Mouse (Mus musculus): ENCODE data around the gene Sf3b4. TPM values are rescaled to one million over a fixed set of nuclear protein-coding genes. Genes with fewer than 3 reads are reported as not detected.
A peak's percentile ranks its signal among the peaks of the same experiment; 100 is the strongest.

The Sf3b4 gene
- polyA plus RNA-seq, 1 experiment from 2014 or later, result 88.8 TPM

- WGBS, result 85% methylated on average over 7 of the region's 7 CpGs
- no peak for ATAC-seq (ENCODE audit: insufficient number of reproducible peaks, insufficient read depth, low FRiP score, low read depth)
- H3K4me2 ChIP-seq (ENCODE audit: low read length), result no peak overlapping the region
- no peak overlapping the region for H3K9ac ChIP-seq (ENCODE audit: low read length)
- no peaks in the 10 kb centered on the region for H3K27me3 ChIP-seq (ENCODE audit: control insufficient read depth, insufficient read depth, low read length)
- no peak overlapping the region for H3K4me3 ChIP-seq (ENCODE audit: control insufficient read depth in 1 of 2, insufficient read depth in 1 of 2, low read depth in 1 of 2, low read length in 2 of 2)
- no peak overlapping the region for H3K27ac ChIP-seq (replicated peaks in 1 of 2; ENCODE audit: control insufficient read depth in 1 of 2, insufficient read depth in 1 of 2, low read depth in 2 of 2, low read length in 2 of 2)
- H3K36me3 ChIP-seq (ENCODE audit: control insufficient read depth, insufficient read depth, low read length), result peaks cover 88% of the 10 kb centered on the region
- no peaks in the 10 kb centered on the region for H3K4me1 ChIP-seq (ENCODE audit: control insufficient read depth in 2 of 2, insufficient read depth in 2 of 2, low read length in 2 of 2)
- no peaks in the 10 kb centered on the region for H3K9me3 ChIP-seq (ENCODE audit: control insufficient read depth, low read length)
Measured at GRCm38 (mm10) chr3:96151836-96152235, 20.3 kb upstream of the Sf3b4 start.

- no peak overlapping the region for H3K4me3 ChIP-seq (ENCODE audit: control insufficient read depth in 1 of 2, insufficient read depth in 1 of 2, low read depth in 1 of 2, low read length in 2 of 2)
- H3K9ac ChIP-seq (ENCODE audit: low read length), result no peak overlapping the region
- no peak overlapping the region for H3K4me2 ChIP-seq (ENCODE audit: low read length)
- no peaks in the 10 kb centered on the region for H3K9me3 ChIP-seq (ENCODE audit: control insufficient read depth, low read length)
- H3K27me3 ChIP-seq (ENCODE audit: control insufficient read depth, insufficient read depth, low read length), result no peaks in the 10 kb centered on the region
- 96% methylated on average over 5 of the region's 5 CpGs for WGBS
- peaks cover 81% of the 10 kb centered on the region for H3K36me3 ChIP-seq (ENCODE audit: control insufficient read depth, insufficient read depth, low read length)
- no peak for ATAC-seq (ENCODE audit: insufficient number of reproducible peaks, insufficient read depth, low FRiP score, low read depth)
- H3K27ac ChIP-seq (replicated peaks in 1 of 2; ENCODE audit: control insufficient read depth in 1 of 2, insufficient read depth in 1 of 2, low read depth in 2 of 2, low read length in 2 of 2), result no peak overlapping the region
- no peaks in the 10 kb centered on the region for H3K4me1 ChIP-seq (ENCODE audit: control insufficient read depth in 2 of 2, insufficient read depth in 2 of 2, low read length in 2 of 2)
Measured at GRCm38 (mm10) chr3:96152611-96153010, 19.5 kb upstream of the Sf3b4 start.

GRCm38 (mm10) chr3:96155501-96155900 lies 16.6 kb upstream of the Sf3b4 start:
- H3K27me3 ChIP-seq (ENCODE audit: control insufficient read depth, insufficient read depth, low read length), result no peaks in the 10 kb centered on the region
- H3K4me2 ChIP-seq (ENCODE audit: low read length), result no peak overlapping the region
- peaks cover 63% of the 10 kb centered on the region for H3K36me3 ChIP-seq (ENCODE audit: control insufficient read depth, insufficient read depth, low read length)
- no peak overlapping the region for H3K9ac ChIP-seq (ENCODE audit: low read length)
- no peak overlapping the region for H3K27ac ChIP-seq (replicated peaks in 1 of 2; ENCODE audit: control insufficient read depth in 1 of 2, insufficient read depth in 1 of 2, low read depth in 2 of 2, low read length in 2 of 2)
- peaks cover 7 to 10% of the 10 kb centered on the region in 2 experiments for H3K4me1 ChIP-seq (ENCODE audit: control insufficient read depth in 2 of 2, insufficient read depth in 2 of 2, low read length in 2 of 2)
- no peak overlapping the region for H3K4me3 ChIP-seq (ENCODE audit: control insufficient read depth in 1 of 2, insufficient read depth in 1 of 2, low read depth in 1 of 2, low read length in 2 of 2)
- H3K9me3 ChIP-seq (ENCODE audit: control insufficient read depth, low read length), result no peaks in the 10 kb centered on the region
- 85% methylated on average over 8 of the region's 8 CpGs for WGBS
- no peak for ATAC-seq (ENCODE audit: insufficient number of reproducible peaks, insufficient read depth, low FRiP score, low read depth)

- Histone ChIP-seq H3K9ac (ENCODE audit: low read length) (peak overlapping the region; percentile 70; the same call in 1 of the 2 replicates), H3K4me3 (ENCODE audit: control insufficient read depth in 1 of 2, insufficient read depth in 1 of 2, low read depth in 1 of 2, low read length in 2 of 2) (no peak overlapping the region), H3K4me2 (ENCODE audit: low read length) (peak overlapping the region; percentile 94), H3K9me3 (ENCODE audit: control insufficient read depth, low read length) (no peaks in the 10 kb centered on the region), H3K27ac (replicated peaks in 1 of 2; ENCODE audit: control insufficient read depth in 1 of 2, insufficient read depth in 1 of 2, low read depth in 2 of 2, low read length in 2 of 2) (peak overlapping the region; percentile 35 to 83), H3K36me3 (ENCODE audit: control insufficient read depth, insufficient read depth, low read length) (peaks cover 20% of the 10 kb centered on the region), H3K27me3 (ENCODE audit: control insufficient read depth, insufficient read depth, low read length) (no peaks in the 10 kb centered on the region), H3K4me1 (ENCODE audit: control insufficient read depth in 2 of 2, insufficient read depth in 2 of 2, low read length in 2 of 2) (peaks cover 20 to 25% of the 10 kb centered on the region in 2 experiments)
- ATAC-seq (ENCODE audit: insufficient number of reproducible peaks, insufficient read depth, low FRiP score, low read depth), result no peak
- 65% methylated on average over 4 of the region's 4 CpGs for WGBS
Measured at GRCm38 (mm10) chr3:96159820-96160219, 12.3 kb upstream of the Sf3b4 start.

- peak overlapping the region in 1 of 2 experiments; percentile 47; a peak in 2 of 4 replicates for H3K4me3 ChIP-seq (ENCODE audit: control insufficient read depth in 1 of 2, insufficient read depth in 1 of 2, low read depth in 1 of 2, low read length in 2 of 2)
- H3K9me3 ChIP-seq (ENCODE audit: control insufficient read depth, low read length), result no peaks in the 10 kb centered on the region
- no peaks in the 10 kb centered on the region for H3K27me3 ChIP-seq (ENCODE audit: control insufficient read depth, insufficient read depth, low read length)
- H3K4me1 ChIP-seq (ENCODE audit: control insufficient read depth in 2 of 2, insufficient read depth in 2 of 2, low read length in 2 of 2), result peaks cover 20 to 25% of the 10 kb centered on the region in 2 experiments
- H3K9ac ChIP-seq (ENCODE audit: low read length), result peak overlapping the region; percentile 70
- H3K27ac ChIP-seq (replicated peaks in 1 of 2; ENCODE audit: control insufficient read depth in 1 of 2, insufficient read depth in 1 of 2, low read depth in 2 of 2, low read length in 2 of 2), result peak overlapping the region; percentile 83 to 92
- H3K36me3 ChIP-seq (ENCODE audit: control insufficient read depth, insufficient read depth, low read length), result peaks cover 15% of the 10 kb centered on the region
- peak; percentile 76 for ATAC-seq (ENCODE audit: insufficient number of reproducible peaks, insufficient read depth, low FRiP score, low read depth)
- 45% methylated on average over 4 of the region's 4 CpGs for WGBS
- peak overlapping the region; percentile 94 for H3K4me2 ChIP-seq (ENCODE audit: low read length)
Measured at GRCm38 (mm10) chr3:96160222-96160802, 11.8 kb upstream of the Sf3b4 start.

- Histone ChIP-seq H3K4me2 (ENCODE audit: low read length) (peak overlapping the region; percentile 94), H3K4me1 (ENCODE audit: control insufficient read depth in 2 of 2, insufficient read depth in 2 of 2, low read length in 2 of 2) (peaks cover 20 to 25% of the 10 kb centered on the region in 2 experiments), H3K4me3 (ENCODE audit: control insufficient read depth in 1 of 2, insufficient read depth in 1 of 2, low read depth in 1 of 2, low read length in 2 of 2) (peak overlapping the region; percentile 47 to 51), H3K27ac (replicated peaks in 1 of 2; ENCODE audit: control insufficient read depth in 1 of 2, insufficient read depth in 1 of 2, low read depth in 2 of 2, low read length in 2 of 2) (peak overlapping the region; percentile 83 to 92), H3K27me3 (ENCODE audit: control insufficient read depth, insufficient read depth, low read length) (no peaks in the 10 kb centered on the region), H3K9me3 (ENCODE audit: control insufficient read depth, low read length) (no peaks in the 10 kb centered on the region), H3K9ac (ENCODE audit: low read length) (peak overlapping the region; percentile 70), H3K36me3 (ENCODE audit: control insufficient read depth, insufficient read depth, low read length) (peaks cover 8% of the 10 kb centered on the region)
- 2% methylated on average over 12 of the region's 12 CpGs for WGBS
- peak; percentile 37 for ATAC-seq (ENCODE audit: insufficient number of reproducible peaks, insufficient read depth, low FRiP score, low read depth)
Measured at GRCm38 (mm10) chr3:96160803-96161516, 11.2 kb upstream of the Sf3b4 start.

- Histone ChIP-seq H3K4me3 (ENCODE audit: control insufficient read depth in 1 of 2, insufficient read depth in 1 of 2, low read depth in 1 of 2, low read length in 2 of 2) (peak within 1 kb of the TSS; percentile 47 to 51), H3K9ac (ENCODE audit: low read length) (peak within 1 kb of the TSS; percentile 70), H3K4me2 (ENCODE audit: low read length) (peak within 1 kb of the TSS; percentile 94), H3K4me1 (ENCODE audit: control insufficient read depth in 2 of 2, insufficient read depth in 2 of 2, low read length in 2 of 2) (peaks cover 20 to 25% of the 10 kb centered on the region in 2 experiments), H3K36me3 (ENCODE audit: control insufficient read depth, insufficient read depth, low read length) (no peaks in the 10 kb centered on the region), H3K9me3 (ENCODE audit: control insufficient read depth, low read length) (no peaks in the 10 kb centered on the region), H3K27me3 (ENCODE audit: control insufficient read depth, insufficient read depth, low read length) (no peaks in the 10 kb centered on the region), H3K27ac (replicated peaks in 1 of 2; ENCODE audit: control insufficient read depth in 1 of 2, insufficient read depth in 1 of 2, low read depth in 2 of 2, low read length in 2 of 2) (peak within 1 kb of the TSS; percentile 83 to 92)
- WGBS, result 11% methylated on average over 16 of the region's 16 CpGs
- ATAC-seq (ENCODE audit: insufficient number of reproducible peaks, insufficient read depth, low FRiP score, low read depth), result no peak
Measured at GRCm38 (mm10) chr3:96161869-96162840, 10.0 kb upstream of the Sf3b4 start, which contains the start of gene Mtmr11. TSS of gene Mtmr11 (plus strand) at chr3:96162004.

Measured in heart, embryonic 14.5 days (tissue).